In the genomic region with DNA sequence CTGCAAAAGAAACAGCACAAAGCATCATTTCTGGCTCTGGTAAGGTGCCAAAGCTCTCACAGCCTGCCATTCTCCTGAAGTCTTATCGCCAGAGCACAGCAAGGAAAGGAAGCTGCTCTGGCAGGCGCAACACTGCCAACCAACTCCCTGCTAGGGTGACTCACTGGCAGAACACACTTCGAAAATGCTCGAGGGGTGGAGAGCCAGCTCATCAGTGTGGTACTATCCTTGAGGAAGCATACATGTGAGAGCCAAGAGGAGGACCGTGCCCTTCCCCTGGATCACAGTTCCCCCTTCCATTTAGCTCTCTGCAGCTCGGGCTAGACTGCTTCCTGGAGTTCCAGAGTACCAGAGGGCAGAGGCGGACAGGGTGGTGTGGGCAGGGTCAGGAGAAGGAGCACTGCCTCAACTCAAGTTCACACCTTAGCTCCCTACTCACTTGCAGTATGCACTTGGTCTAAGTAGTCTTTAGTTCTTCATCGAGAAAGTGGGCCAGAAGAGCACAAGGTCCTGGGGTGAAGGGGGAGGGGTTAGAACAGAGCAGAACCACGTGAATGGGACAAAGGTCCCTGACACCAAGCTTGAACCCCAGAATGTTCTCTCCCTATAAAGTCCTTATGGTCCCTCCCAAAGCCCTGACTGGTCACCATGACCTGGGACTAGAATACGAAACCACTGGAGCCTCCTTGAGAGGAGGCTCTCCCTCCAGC, we compare ENCODE assay signal across 7 mouse cellular contexts.
DNase-seq lines count a peak whose midpoint lies in the region; ATAC-seq lines count a peak whose summit lies in the region.

No protein-coding gene starts in this region.

- H3K9ac ChIP-seq in midbrain, embryonic 11.5 days (ENCODE audit: low read length): no peak overlapping the region

- no peak for ATAC-seq in midbrain, embryonic 11.5 days (ENCODE audit: low FRiP score)

- no peak overlapping the region for H3K4me2 ChIP-seq in midbrain, embryonic 11.5 days

- 0 out of 2 replicates have a peak overlapping the region, but pooled peaks have one; percentile 42 for H3K27ac ChIP-seq in midbrain, embryonic 10.5 days (replicated peaks)
- H3K27ac ChIP-seq in midbrain, embryonic 11.5 days (ENCODE audit: low read depth, low read length): no peak overlapping the region
- H3K27ac ChIP-seq in brown adipose tissue, adult 24 weeks (replicated peaks; ENCODE audit: low read depth, low read length): 0 out of 2 replicates have a peak overlapping the region, but pooled peaks have one; percentile 2

- no peaks in the 10 kb centered on the region for H3K9me3 ChIP-seq in midbrain, embryonic 10.5 days (replicated peaks)
- H3K9me3 ChIP-seq in midbrain, embryonic 11.5 days (ENCODE audit: control insufficient read depth, low read length): no peaks in the 10 kb centered on the region

- intact Hi-C loops in left cerebral cortex, postnatal 14 days (cut with DNase I): no loop called here

- no peak overlapping the region for H3K4me3 ChIP-seq in midbrain, embryonic 10.5 days
- no peak overlapping the region for H3K4me3 ChIP-seq in midbrain, embryonic 11.5 days (ENCODE audit: low read depth, low read length)
- H3K4me3 ChIP-seq in brown adipose tissue, adult 24 weeks (ENCODE audit: insufficient read depth, low read depth, low read length): no peak overlapping the region

- WGBS in midbrain, embryonic 10.5 days: 90% methylated on average over 10 of the region's 10 CpGs
- WGBS in midbrain, embryonic 11.5 days: 88% methylated on average over 10 of the region's 10 CpGs

- peaks cover 31% of the 10 kb centered on the region for H3K4me1 ChIP-seq in midbrain, embryonic 10.5 days
- 0 out of 2 replicates have a peak, but pooled peaks cover 4% of the 10 kb centered on the region for H3K4me1 ChIP-seq in midbrain, embryonic 11.5 days (ENCODE audit: control insufficient read depth, insufficient read depth, low read length)
- H3K4me1 ChIP-seq in brown adipose tissue, adult 24 weeks (ENCODE audit: control insufficient read depth, insufficient read depth, insufficient read length, low read length): peaks cover 13% of the 10 kb centered on the region; the same call in 1 of the 2 replicates

- H3K36me3 ChIP-seq in midbrain, embryonic 10.5 days: peaks cover 49% of the 10 kb centered on the region
- H3K36me3 ChIP-seq in midbrain, embryonic 11.5 days (ENCODE audit: control insufficient read depth, insufficient read depth, low read length): no peaks in the 10 kb centered on the region

- H3K27me3 ChIP-seq in midbrain, embryonic 10.5 days (ENCODE audit: low read depth, poor library complexity, severe bottlenecking): no peaks in the 10 kb centered on the region
- H3K27me3 ChIP-seq in midbrain, embryonic 11.5 days (ENCODE audit: control insufficient read depth, insufficient read depth, low read length): no peaks in the 10 kb centered on the region

- no peak for DNase-seq in midbrain, embryonic 10.5 days (ENCODE audit: low spot score)
- no peak for DNase-seq in midbrain, embryonic 11.5 days (ENCODE audit: low spot score, missing footprints)
- DNase-seq in heart, adult 9 months (ENCODE audit: low spot score in 2 of 2): peak; percentile 28 to 39
- DNase-seq in left cerebral cortex, postnatal 14 days (ENCODE audit: low spot score in 2 of 2): peak; percentile 70 to 93
- DNase-seq in right cerebral cortex, postnatal 4 days: peak; percentile 46
- no peak for DNase-seq in embryo, embryonic 9.5 days (ENCODE audit: extremely low spot score)

Comparison
In these comparisons a context has a peak if more than half of its experiments do, and no peak if none do; other contexts are left out.
1. DNase-seq: peak in heart, adult 9 months (2 of 2), left cerebral cortex, postnatal 14 days (2 of 2) and right cerebral cortex, postnatal 4 days (single experiment); none in midbrain, embryonic 10.5 days (single experiment), midbrain, embryonic 11.5 days (single experiment) and embryo, embryonic 9.5 days (single experiment).